Mouse (Mus musculus): Measurements from ENCODE around the gene Plpp7. TPM values are rescaled to one million over a fixed set of nuclear protein-coding genes. Genes with fewer than 3 reads are reported as not detected.
A peak's percentile ranks its signal among the peaks of the same experiment; 100 is the strongest.

The Plpp7 gene
- polyA plus RNA-seq, 2 experiments: 1.1 to 1.4 TPM

DNA sequence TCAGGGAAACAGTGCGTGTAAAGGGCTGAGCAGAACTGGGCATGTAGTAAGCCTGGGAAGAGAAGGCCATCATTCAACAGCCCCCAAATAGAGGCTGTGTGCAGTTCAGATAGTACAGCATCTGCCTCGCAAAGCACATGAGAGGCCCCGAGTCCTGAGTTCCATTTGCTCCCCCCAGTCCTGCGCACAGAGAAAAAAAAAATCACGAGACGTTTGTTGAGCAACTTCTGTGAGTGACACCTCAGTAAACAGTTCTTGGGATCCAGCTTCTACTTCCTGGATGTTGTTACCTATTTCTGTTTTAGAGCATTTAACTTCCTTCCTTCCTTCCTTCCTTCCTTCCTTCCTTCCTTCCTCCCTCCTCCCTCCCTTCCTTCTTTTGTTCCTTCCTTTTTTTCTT is 46.3 kb downstream of the Plpp7 start:
- WGBS (ENCODE audit: insufficient replicate concordance): 58% methylated on average over 6 of the region's 6 CpGs
- ATAC-seq (ENCODE audit: insufficient read depth): no peak
- H3K4me2 ChIP-seq (ENCODE audit: low read depth): no peak overlapping the region
- no peak for DNase-seq (ENCODE audit: low read depth in 3 of 3, low spot score in 3 of 3)
- no peaks in the 10 kb centered on the region for H3K27me3 ChIP-seq (ENCODE audit: control insufficient read depth, insufficient read depth, low read length)
- H3K4me3 ChIP-seq (ENCODE audit: insufficient read depth in 1 of 2, low read depth in 2 of 2, low read length in 2 of 2): no peak overlapping the region
- no peaks in the 10 kb centered on the region for H3K36me3 ChIP-seq (replicated peaks; ENCODE audit: control insufficient read depth, insufficient read depth, low read depth)
- H3K27ac ChIP-seq: no peak overlapping the region
- no peak overlapping the region for H3K9ac ChIP-seq (replicated peaks)
- H3K9me3 ChIP-seq (ENCODE audit: control insufficient read depth, low read length): no peaks in the 10 kb centered on the region
- TF ChIP-seq EP300 (IDR thresholded peaks at IDR 0.05; ENCODE audit: low read depth) (no peak), CTCF (IDR thresholded peaks at IDR 0.05; ENCODE audit: low read depth) (no peak)
- peaks cover 21 to 23% of the 10 kb centered on the region in 2 experiments for H3K4me1 ChIP-seq (replicated peaks; ENCODE audit: control insufficient read depth in 2 of 2, insufficient read depth in 2 of 2, low read length in 1 of 2)

DNA sequence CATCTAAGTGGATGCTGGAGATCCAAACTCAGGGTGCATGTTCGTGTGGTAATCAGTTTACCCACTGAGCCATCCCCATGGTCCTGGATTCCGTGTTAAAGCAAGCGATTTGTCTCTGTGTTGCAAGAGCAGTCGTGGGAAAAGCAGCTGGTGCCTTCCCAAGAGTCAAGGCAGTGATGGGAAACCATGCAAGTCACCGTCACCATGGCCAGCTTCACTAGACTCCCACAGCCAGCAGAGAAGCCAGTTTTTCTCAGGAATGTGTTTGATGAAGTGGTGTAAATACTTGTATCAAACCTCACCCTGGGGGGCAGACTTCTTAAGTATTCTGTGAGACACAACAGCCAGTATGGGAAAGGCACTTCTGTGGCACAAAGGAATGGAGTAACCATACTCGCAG is 47.0 kb downstream of the Plpp7 start:
- Histone ChIP-seq H3K4me1 (replicated peaks; ENCODE audit: control insufficient read depth in 2 of 2, insufficient read depth in 2 of 2, low read length in 1 of 2) (peaks cover 20 to 24% of the 10 kb centered on the region in 2 experiments), H3K9ac (replicated peaks) (no peak overlapping the region), H3K27me3 (ENCODE audit: control insufficient read depth, insufficient read depth, low read length) (no peaks in the 10 kb centered on the region), H3K36me3 (replicated peaks; ENCODE audit: control insufficient read depth, insufficient read depth, low read depth) (no peaks in the 10 kb centered on the region), H3K4me3 (ENCODE audit: insufficient read depth in 1 of 2, low read depth in 2 of 2, low read length in 2 of 2) (no peak overlapping the region), H3K9me3 (ENCODE audit: control insufficient read depth, low read length) (no peaks in the 10 kb centered on the region), H3K27ac (no peak overlapping the region), H3K4me2 (ENCODE audit: low read depth) (no peak overlapping the region)
- 64% methylated on average over 6 of the region's 6 CpGs for WGBS (ENCODE audit: insufficient replicate concordance)
- no peak for TF ChIP-seq EP300 (IDR thresholded peaks at IDR 0.05; ENCODE audit: low read depth)
- no peak for TF ChIP-seq CTCF (IDR thresholded peaks at IDR 0.05; ENCODE audit: low read depth)
- ATAC-seq (ENCODE audit: insufficient read depth) (no peak), DNase-seq (ENCODE audit: low read depth in 3 of 3, low spot score in 3 of 3) (no peak)

DNA sequence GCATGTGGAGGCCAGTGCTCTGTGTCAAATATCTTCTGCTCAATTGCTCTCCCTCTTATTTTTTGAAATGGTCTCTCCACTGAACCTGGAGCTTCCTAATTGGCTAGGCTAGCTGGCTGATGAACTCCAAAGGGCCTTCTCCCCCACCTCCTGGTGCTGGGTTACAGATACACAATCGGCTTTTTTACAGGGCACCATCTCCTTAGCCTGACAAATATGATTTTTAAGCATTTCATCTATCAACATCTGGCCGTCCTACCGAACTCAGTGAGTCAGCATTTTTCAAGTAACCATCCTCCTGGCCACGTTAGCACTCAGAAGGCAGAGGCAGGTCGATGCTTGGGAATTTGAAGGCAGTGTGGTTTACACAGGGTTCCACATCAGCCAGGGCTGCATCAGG is 49.3 kb downstream of the Plpp7 start:
- peak in 1 of 3 experiments; percentile 52 for DNase-seq (ENCODE audit: low read depth in 3 of 3, low spot score in 3 of 3)
- H3K27me3 ChIP-seq (ENCODE audit: control insufficient read depth, insufficient read depth, low read length): no peaks in the 10 kb centered on the region
- 11% methylated on average over 5 of the region's 5 CpGs for WGBS (ENCODE audit: insufficient replicate concordance)
- H3K9me3 ChIP-seq (ENCODE audit: control insufficient read depth, low read length): no peaks in the 10 kb centered on the region
- peak overlapping the region; percentile 40 for H3K9ac ChIP-seq (replicated peaks)
- no peak overlapping the region for H3K4me3 ChIP-seq (ENCODE audit: insufficient read depth in 1 of 2, low read depth in 2 of 2, low read length in 2 of 2)
- peaks cover 9 to 13% of the 10 kb centered on the region in 2 experiments for H3K4me1 ChIP-seq (replicated peaks; ENCODE audit: control insufficient read depth in 2 of 2, insufficient read depth in 2 of 2, low read length in 1 of 2)
- ATAC-seq (ENCODE audit: insufficient read depth): peak; percentile 76
- peak overlapping the region; percentile 33; the same call in 1 of the 2 replicates for H3K4me2 ChIP-seq (ENCODE audit: low read depth)
- TF ChIP-seq EP300 (IDR thresholded peaks at IDR 0.05; ENCODE audit: low read depth) (peak; percentile 66), CTCF (IDR thresholded peaks at IDR 0.05; ENCODE audit: low read depth) (no peak)
- no peaks in the 10 kb centered on the region for H3K36me3 ChIP-seq (replicated peaks; ENCODE audit: control insufficient read depth, insufficient read depth, low read depth)
- H3K27ac ChIP-seq: peak overlapping the region; percentile 87

DNA sequence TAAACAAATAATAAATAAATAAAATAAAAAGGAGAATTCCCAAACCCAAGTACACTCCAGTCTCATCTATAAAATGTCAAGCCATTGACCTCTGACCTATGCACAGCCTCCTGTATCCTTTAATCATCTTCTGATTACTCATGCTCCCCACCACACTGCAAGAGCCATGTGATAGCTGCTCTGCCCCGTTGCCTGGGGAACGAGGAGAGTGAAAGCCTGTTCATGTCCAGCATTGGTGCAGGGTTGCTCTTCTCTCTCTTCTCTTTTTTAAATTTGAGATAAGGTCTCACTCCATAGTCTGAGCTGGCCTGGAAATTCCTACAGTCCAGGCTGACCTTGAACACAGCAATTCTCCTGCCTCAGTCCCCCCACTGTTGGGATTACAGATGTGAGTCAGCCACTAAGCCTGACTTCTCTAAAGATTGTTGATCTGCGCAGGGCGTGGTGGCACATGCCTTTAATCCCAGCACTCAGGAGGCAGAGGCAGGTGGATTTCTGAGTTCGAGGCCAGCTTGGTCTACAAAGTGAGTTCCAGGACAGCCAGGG is 51.4 kb downstream of the Plpp7 start:
- 62% methylated on average over 5 of the region's 5 CpGs for WGBS (ENCODE audit: insufficient replicate concordance)
- Histone ChIP-seq H3K4me3 (ENCODE audit: insufficient read depth in 1 of 2, low read depth in 2 of 2, low read length in 2 of 2) (no peak overlapping the region), H3K4me1 (replicated peaks; ENCODE audit: control insufficient read depth in 2 of 2, insufficient read depth in 2 of 2, low read length in 1 of 2) (peaks cover 9 to 16% of the 10 kb centered on the region in 2 experiments)

DNA sequence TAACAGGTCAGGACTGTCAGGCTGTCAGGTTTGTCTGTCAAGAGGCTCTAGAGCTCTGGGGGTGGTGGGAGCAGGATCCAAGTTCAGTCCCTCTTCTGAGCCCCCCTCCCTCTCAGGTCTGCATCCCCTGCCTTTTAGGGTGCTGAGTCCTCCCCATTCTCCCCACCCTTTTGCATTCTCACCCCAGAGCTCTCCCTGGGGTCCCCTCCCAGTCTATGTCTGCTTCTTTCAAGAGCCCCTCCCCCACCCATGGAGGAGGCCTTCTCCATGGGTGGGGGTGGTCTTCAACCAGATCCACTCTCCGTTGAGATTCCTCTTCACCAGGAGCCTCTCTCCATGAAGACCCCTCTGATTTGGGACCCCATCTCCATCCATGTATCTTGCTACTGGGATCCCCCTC is 54.8 kb downstream of the Plpp7 start:
- no peak overlapping the region for H3K4me3 ChIP-seq (ENCODE audit: insufficient read depth in 1 of 2, low read depth in 2 of 2, low read length in 2 of 2)
- H3K27ac ChIP-seq: no peak overlapping the region
- H3K4me1 ChIP-seq (replicated peaks; ENCODE audit: control insufficient read depth in 2 of 2, insufficient read depth in 2 of 2, low read length in 1 of 2): peaks cover 22 to 38% of the 10 kb centered on the region in 2 experiments
- WGBS (ENCODE audit: insufficient replicate concordance): 48% methylated on average over 1 of the region's 1 CpGs
- no peak for ATAC-seq (ENCODE audit: insufficient read depth)
- H3K9ac ChIP-seq (replicated peaks): no peak overlapping the region
- H3K27me3 ChIP-seq (ENCODE audit: control insufficient read depth, insufficient read depth, low read length): no peaks in the 10 kb centered on the region
- TF ChIP-seq EP300 (IDR thresholded peaks at IDR 0.05; ENCODE audit: low read depth) (no peak), CTCF (IDR thresholded peaks at IDR 0.05; ENCODE audit: low read depth) (no peak)
- H3K9me3 ChIP-seq (ENCODE audit: control insufficient read depth, low read length): no peaks in the 10 kb centered on the region
- H3K36me3 ChIP-seq (replicated peaks; ENCODE audit: control insufficient read depth, insufficient read depth, low read depth): no peaks in the 10 kb centered on the region
- no peak for DNase-seq (ENCODE audit: low read depth in 3 of 3, low spot score in 3 of 3)
- peak overlapping the region; percentile 86 for H3K4me2 ChIP-seq (ENCODE audit: low read depth)

More for the DNA sequence above, 51.4 kb downstream of the Plpp7 start:
- H3K4me2 ChIP-seq (ENCODE audit: low read depth): no peak overlapping the region
- no peak overlapping the region for H3K27ac ChIP-seq
- H3K9ac ChIP-seq (replicated peaks): no peak overlapping the region
- DNase-seq (ENCODE audit: low read depth in 3 of 3, low spot score in 3 of 3): no peak
- no peaks in the 10 kb centered on the region for H3K36me3 ChIP-seq (replicated peaks; ENCODE audit: control insufficient read depth, insufficient read depth, low read depth)
- ATAC-seq (ENCODE audit: insufficient read depth): no peak
- no peaks in the 10 kb centered on the region for H3K9me3 ChIP-seq (ENCODE audit: control insufficient read depth, low read length)
- no peaks in the 10 kb centered on the region for H3K27me3 ChIP-seq (ENCODE audit: control insufficient read depth, insufficient read depth, low read length)
- TF ChIP-seq CTCF (IDR thresholded peaks at IDR 0.05; ENCODE audit: low read depth) (no peak), EP300 (IDR thresholded peaks at IDR 0.05; ENCODE audit: low read depth) (no peak)

Measured in liver, embryonic 14.5 days (tissue).